Mouse (Mus musculus): ENCODE data around the gene Tctex1d4.

- TF ChIP-seq PAX5 (IDR thresholded peaks at IDR 0.05; ENCODE audit: low read length): no peak
- no peak for TF ChIP-seq GABPA (IDR thresholded peaks at IDR 0.05; ENCODE audit: insufficient replicate concordance, low read depth, low read length)
Measured at GRCm38 (mm10) chr4:117132794-117133143, 6.2 kb downstream of the Tctex1d4 start.
